Mouse (Mus musculus) cortical plate, adult 2 months (tissue): ENCODE measurements at regions not wholly inside any gene's neighbourhood (a gene's known extent, or its start where the extent isn't known, plus 50 kb on each side); places are given as distances from the start of the nearest gene placed in this dataset.

Experiments
- CTCF ChIP-seq: fragments of 200-500 bp; IDR thresholded peaks from 2 replicates; pipeline ENCODE4 v1.5.1; 2011; ENCODE audit warnings: mild to moderate bottlenecking, control low read depth, low read length; ENCODE audit not compliant: insufficient read depth; ENCODE audit errors: extremely low read depth
- POLR2A ChIP-seq: fragments of 200-500 bp; IDR thresholded peaks from 2 replicates; pipeline ENCODE4 v1.6.1; 2011; ENCODE audit warnings: mild to moderate bottlenecking, low read length, control low read depth; ENCODE audit not compliant: insufficient read depth; ENCODE audit errors: extremely low read depth

DNA sequence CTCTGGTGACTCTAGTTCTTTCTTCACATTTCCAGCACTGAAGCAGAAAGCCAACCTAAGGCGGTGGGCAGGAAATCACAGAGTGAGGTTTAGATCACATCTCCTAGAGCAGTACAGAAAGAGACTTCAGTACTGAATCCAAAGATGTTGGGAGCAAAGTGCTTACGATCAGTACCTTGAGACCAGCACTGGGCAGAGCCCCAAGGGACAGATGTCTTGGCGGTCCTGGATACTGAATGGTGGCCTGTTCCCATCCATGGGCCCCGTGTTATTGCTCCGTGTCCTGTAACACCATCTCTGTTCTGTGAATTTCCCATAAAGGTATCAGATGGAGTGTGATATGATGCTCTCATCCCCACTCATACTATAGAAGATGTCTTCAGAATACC lies 353.5 kb upstream of the Nfe2l3 start:
- TF ChIP-seq CTCF = no peak
- TF ChIP-seq POLR2A = no peak
